Mouse (Mus musculus) neural tube, embryonic 15.5 days (tissue): Measurements from ENCODE around the gene Ube2d3. TPM values are rescaled to one million over a fixed set of nuclear protein-coding genes. Genes with fewer than 3 reads are reported as not detected.
A peak's percentile ranks its signal among the peaks of the same experiment; 100 is the strongest.

Experiments
- ATAC-seq: fragments of 200-750 bp; cut with Nextera tagmentation; 2 replicates; pipeline ENCODE4 v1.8.0; 2017; ENCODE audit warnings: mild to moderate bottlenecking, moderate TSS enrichment, moderate library complexity; ENCODE audit not compliant: low FRiP score
- H3K27ac ChIP-seq: fragments of 300-500 bp; sonication (generic); replicated peaks from 2 replicates; pipeline ENCODE4 v1.5.1; 2015; ENCODE audit warnings: mild to moderate bottlenecking, inconsistent platforms
- H3K27me3 ChIP-seq: fragments of 300-500 bp; sonication (generic); replicated peaks from 2 replicates; pipeline ENCODE4 v1.6.1; 2015; ENCODE audit warnings: inconsistent platforms
- H3K36me3 ChIP-seq: fragments of 300-500 bp; sonication (generic); 2 replicates; pipeline ENCODE4 v1.6.1; 2015; ENCODE audit warnings: inconsistent platforms
- H3K4me1 ChIP-seq: fragments of 300-500 bp; sonication (generic); 2 replicates; pipeline ENCODE4 v1.6.1; 2015; ENCODE audit warnings: inconsistent platforms
- H3K4me2 ChIP-seq: fragments of 300-500 bp; sonication (generic); 2 replicates; pipeline ENCODE4 v1.6.1; 2015; ENCODE audit warnings: inconsistent platforms, mild to moderate bottlenecking, moderate library complexity
- H3K4me3 ChIP-seq: fragments of 300-500 bp; sonication (generic); replicated peaks from 2 replicates; pipeline ENCODE4 v1.5.1; 2015; ENCODE audit warnings: mild to moderate bottlenecking, inconsistent platforms
- H3K9ac ChIP-seq: fragments of 300-500 bp; sonication (generic); replicated peaks from 2 replicates; pipeline ENCODE4 v1.6.1; 2015; ENCODE audit warnings: mild to moderate bottlenecking, inconsistent platforms
- H3K9me3 ChIP-seq: fragments of 300-500 bp; sonication (generic); replicated peaks from 2 replicates; pipeline ENCODE4 v1.6.1; 2016; ENCODE audit warnings: inconsistent platforms
- WGBS: fragments of 180-500 bp; shearing (Covaris S2); methylation state at CpG from one replicate; pipeline ENCODE4 v1.1.7; 2015; ENCODE audit warnings: mixed read lengths; 5-methylcytosine and 5-hydroxymethylcytosine counted together
- polyA plus RNA-seq: library from polyadenylated mRNA; unstranded; fragments of >200 nt; fragmentation: Nextera tagmentation; extraction: Ambion mirVana; gene quantifications from 2 replicates; pipeline ENCODE4 v1.2.1, GENCODE M21; 2015

The Ube2d3 gene
- polyA plus RNA-seq, 1 experiment from 2014 or later = 331 TPM

DNA sequence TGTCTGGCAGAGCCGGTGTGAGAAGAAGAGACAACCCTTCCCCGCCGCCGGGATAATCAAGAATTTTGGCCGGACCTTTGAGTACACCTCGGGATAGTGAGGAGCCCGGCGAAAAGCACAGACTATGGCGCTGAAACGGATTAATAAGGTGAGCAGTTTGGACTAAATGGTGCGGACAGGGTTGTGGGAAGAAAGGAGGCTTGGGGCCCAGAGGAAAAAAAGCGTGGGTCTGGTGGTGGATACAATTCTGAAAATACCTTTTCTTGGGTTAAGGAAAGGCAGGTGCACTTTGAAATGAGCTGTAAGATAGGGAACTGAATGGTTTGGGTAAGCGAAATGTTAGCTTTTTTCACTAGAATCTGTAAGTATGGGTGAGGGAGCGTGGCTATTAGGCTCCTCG is 1.7 kb downstream of the Ube2d3 start:
- Histone ChIP-seq H3K4me1 (peaks cover 36% of the 10 kb centered on the region), H3K4me3 (peak overlapping the region; percentile 91), H3K9me3 (no peaks in the 10 kb centered on the region), H3K27me3 (no peaks in the 10 kb centered on the region), H3K9ac (peak overlapping the region; percentile 88), H3K27ac (peak overlapping the region; percentile 99), H3K4me2 (peak overlapping the region; percentile 89), H3K36me3 (0 out of 2 replicates have a peak, but pooled peaks cover 2% of the 10 kb centered on the region)
- 3% methylated on average over 15 of the region's 15 CpGs for WGBS
- no peak for ATAC-seq

DNA sequence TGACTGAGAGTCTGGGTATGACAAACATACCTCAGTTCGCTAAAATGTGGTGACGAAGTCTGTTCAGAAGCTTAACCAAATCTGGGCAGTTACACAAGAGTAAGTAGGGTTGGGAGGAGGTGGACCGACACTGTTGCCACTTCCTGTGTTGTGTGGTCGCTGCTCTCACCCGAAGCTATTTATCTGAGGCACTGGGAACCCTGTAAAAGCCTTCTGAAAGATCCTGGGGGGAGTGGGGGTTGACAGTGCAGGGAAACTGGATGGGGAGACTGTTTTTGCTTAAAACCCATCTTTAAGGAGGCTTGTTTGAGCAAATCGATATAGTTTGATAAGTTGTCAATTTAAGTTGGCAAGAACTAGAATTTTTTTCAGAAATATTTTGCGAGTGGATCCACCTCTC is 2.3 kb downstream of the Ube2d3 start:
- Histone ChIP-seq H3K9me3 (no peaks in the 10 kb centered on the region), H3K4me2 (peak overlapping the region; percentile 89), H3K4me1 (peaks cover 38% of the 10 kb centered on the region), H3K27ac (peak overlapping the region; percentile 99; the same call in 1 of the 2 replicates), H3K4me3 (peak overlapping the region; percentile 91), H3K27me3 (no peaks in the 10 kb centered on the region), H3K9ac (peak overlapping the region; percentile 88), H3K36me3 (0 out of 2 replicates have a peak, but pooled peaks cover 2% of the 10 kb centered on the region)
- 26% methylated on average over 7 of the region's 7 CpGs for WGBS
- ATAC-seq = no peak

DNA sequence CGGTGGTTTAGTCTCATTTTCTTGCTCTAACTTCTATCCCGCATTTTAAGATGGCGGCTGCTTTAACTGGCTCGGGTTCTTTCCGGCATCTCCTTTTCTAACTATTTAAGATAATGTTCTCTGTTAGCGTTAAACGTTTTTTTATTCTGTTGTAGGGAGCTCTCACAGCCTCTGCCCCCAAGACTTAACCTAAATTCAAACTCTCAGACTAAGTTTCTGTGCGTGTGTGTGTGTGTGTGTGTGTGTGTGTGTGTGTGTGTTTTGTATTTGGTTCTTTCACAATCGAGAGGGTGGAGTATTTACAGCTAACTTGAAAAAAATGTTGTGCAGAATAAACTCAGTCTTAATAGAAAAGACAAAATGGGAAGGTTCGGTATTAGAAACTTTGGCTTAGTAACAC is 2.7 kb downstream of the Ube2d3 start:
- 48% methylated on average over 10 of the region's 10 CpGs for WGBS

DNA sequence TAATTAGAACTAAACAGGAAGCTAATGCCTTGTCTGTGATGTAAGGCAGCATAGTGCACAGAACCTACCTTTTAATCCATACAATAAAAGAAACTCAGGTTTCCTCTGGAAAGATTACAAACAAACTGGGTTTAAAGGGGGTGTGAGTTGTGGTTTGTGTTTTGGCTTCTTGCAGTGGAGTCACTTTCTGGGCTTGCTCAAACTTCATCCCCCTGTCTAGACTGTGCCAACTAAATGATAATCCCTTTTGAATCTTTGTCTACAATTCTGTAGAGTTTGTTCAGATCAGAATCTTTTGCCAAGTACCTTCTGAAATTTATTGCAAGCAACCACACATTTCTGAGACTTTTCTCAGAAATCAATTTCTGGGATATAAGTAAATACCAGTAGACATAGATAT is 7.0 kb downstream of the Ube2d3 start:
- no peak overlapping the region for H3K27ac ChIP-seq
- H3K9me3 ChIP-seq = no peaks in the 10 kb centered on the region
- H3K9ac ChIP-seq = no peak overlapping the region
- no peak overlapping the region for H3K4me2 ChIP-seq
- peaks cover 8% of the 10 kb centered on the region; the same call in 1 of the 2 replicates for H3K36me3 ChIP-seq
- no peak for ATAC-seq
- no peaks in the 10 kb centered on the region for H3K27me3 ChIP-seq
- H3K4me1 ChIP-seq = peaks cover 27% of the 10 kb centered on the region
- H3K4me3 ChIP-seq = no peak overlapping the region

More for the DNA sequence above, 2.7 kb downstream of the Ube2d3 start:
- no peaks in the 10 kb centered on the region for H3K27me3 ChIP-seq
- peak overlapping the region; percentile 89 for H3K4me2 ChIP-seq
- peaks cover 38% of the 10 kb centered on the region for H3K4me1 ChIP-seq
- no peak for ATAC-seq
- H3K9ac ChIP-seq = peak overlapping the region; percentile 88; the same call in 1 of the 2 replicates
- no peak overlapping the region for H3K27ac ChIP-seq
- peak overlapping the region; percentile 91 for H3K4me3 ChIP-seq
- 0 out of 2 replicates have a peak, but pooled peaks cover 2% of the 10 kb centered on the region for H3K36me3 ChIP-seq
- H3K9me3 ChIP-seq = no peaks in the 10 kb centered on the region

GRCm38 (mm10) chr3:135458981-135459380 is 21.0 kb downstream of the Ube2d3 start:
- no peak overlapping the region for H3K9ac ChIP-seq
- ATAC-seq = no peak

DNA sequence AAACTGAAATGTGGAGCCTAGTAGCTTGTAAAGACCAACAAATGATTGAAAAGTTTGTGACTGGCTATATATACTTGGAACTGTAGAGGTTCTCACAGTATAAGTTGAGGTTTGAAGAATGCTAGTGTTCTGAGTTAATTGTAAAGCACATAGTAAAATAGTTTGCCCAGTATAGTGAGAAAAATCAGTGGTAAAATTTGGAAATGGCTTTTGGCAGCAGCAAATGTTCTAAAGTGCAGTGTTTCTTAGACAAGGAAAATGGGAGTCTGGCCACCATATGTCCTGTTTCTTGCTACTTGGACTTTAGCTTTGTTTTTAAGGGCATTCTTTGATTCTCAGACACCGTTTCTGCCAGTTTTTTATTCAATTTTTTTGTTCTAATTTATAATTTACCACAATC is 30.5 kb downstream of the Ube2d3 start:
- no peak for ATAC-seq
- Histone ChIP-seq H3K9me3 (no peaks in the 10 kb centered on the region), H3K4me2 (no peak overlapping the region), H3K4me1 (no peaks in the 10 kb centered on the region), H3K27me3 (no peaks in the 10 kb centered on the region), H3K9ac (no peak overlapping the region), H3K27ac (no peak overlapping the region), H3K4me3 (no peak overlapping the region), H3K36me3 (peaks cover 4% of the 10 kb centered on the region; the same call in 1 of the 2 replicates)
- 86% methylated on average over 1 of the region's 1 CpGs for whole genome bisulfite sequencing

More at GRCm38 (mm10) chr3:135458981-135459380, 21.0 kb downstream of the Ube2d3 start:
- no peaks in the 10 kb centered on the region for H3K9me3 ChIP-seq
- H3K4me1 ChIP-seq = no peaks in the 10 kb centered on the region
- H3K27ac ChIP-seq = no peak overlapping the region
- H3K4me2 ChIP-seq = no peak overlapping the region
- H3K27me3 ChIP-seq = no peaks in the 10 kb centered on the region
- H3K36me3 ChIP-seq = peaks cover 13% of the 10 kb centered on the region
- no peak overlapping the region for H3K4me3 ChIP-seq

GRCm38 (mm10) chr3:135469146-135469545 is 31.2 kb downstream of the Ube2d3 start:
- no peak overlapping the region for H3K27ac ChIP-seq
- no peaks in the 10 kb centered on the region for H3K27me3 ChIP-seq
- 0 out of 2 replicates have a peak, but pooled peaks have one; percentile 34 for ATAC-seq
- H3K4me2 ChIP-seq = no peak overlapping the region
- H3K36me3 ChIP-seq = peaks cover 4% of the 10 kb centered on the region; the same call in 1 of the 2 replicates
- no peaks in the 10 kb centered on the region for H3K4me1 ChIP-seq
- no peak overlapping the region for H3K9ac ChIP-seq
- no peaks in the 10 kb centered on the region for H3K9me3 ChIP-seq
- 52% methylated on average over 3 of the region's 3 CpGs for WGBS
- no peak overlapping the region for H3K4me3 ChIP-seq

DNA sequence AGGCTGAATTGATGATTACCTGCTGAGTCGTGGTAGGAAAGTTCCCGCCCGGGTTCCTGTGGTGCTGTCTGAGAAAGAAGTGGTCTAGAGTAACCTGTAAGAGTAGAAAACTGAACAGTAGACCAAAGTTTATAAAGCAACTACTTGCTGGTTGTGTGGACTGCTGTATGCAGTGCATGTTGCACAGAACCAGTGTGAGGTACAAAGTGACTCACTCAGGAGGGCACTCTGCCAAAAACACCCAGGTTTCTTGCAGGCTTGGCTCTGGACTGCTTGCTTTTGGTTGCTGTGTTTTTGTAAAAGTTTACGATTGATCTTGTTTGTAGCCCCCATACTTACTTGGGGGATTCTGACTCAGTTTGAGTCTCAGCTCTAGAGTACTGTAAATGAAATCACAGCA is 32.0 kb downstream of the Ube2d3 start:
- Histone ChIP-seq H3K9me3 (no peaks in the 10 kb centered on the region), H3K4me2 (no peak overlapping the region), H3K27me3 (no peaks in the 10 kb centered on the region), H3K27ac (no peak overlapping the region), H3K36me3 (peaks cover 4% of the 10 kb centered on the region; the same call in 1 of the 2 replicates), H3K4me3 (no peak overlapping the region), H3K4me1 (no peaks in the 10 kb centered on the region), H3K9ac (no peak overlapping the region)
- ATAC-seq = peak; percentile 19; the same call in 1 of the 2 replicates
- WGBS = 38% methylated on average over 4 of the region's 4 CpGs

- Histone ChIP-seq H3K4me1 (no peaks in the 10 kb centered on the region), H3K4me3 (no peak overlapping the region), H3K4me2 (no peak overlapping the region), H3K9ac (no peak overlapping the region), H3K27ac (no peak overlapping the region), H3K36me3 (peaks cover 4% of the 10 kb centered on the region; the same call in 1 of the 2 replicates), H3K9me3 (no peaks in the 10 kb centered on the region), H3K27me3 (no peaks in the 10 kb centered on the region)
- 83% methylated on average over 1 of the region's 1 CpGs for WGBS
- no peak for ATAC-seq
Measured at GRCm38 (mm10) chr3:135470823-135471222, 32.9 kb downstream of the Ube2d3 start.

DNA sequence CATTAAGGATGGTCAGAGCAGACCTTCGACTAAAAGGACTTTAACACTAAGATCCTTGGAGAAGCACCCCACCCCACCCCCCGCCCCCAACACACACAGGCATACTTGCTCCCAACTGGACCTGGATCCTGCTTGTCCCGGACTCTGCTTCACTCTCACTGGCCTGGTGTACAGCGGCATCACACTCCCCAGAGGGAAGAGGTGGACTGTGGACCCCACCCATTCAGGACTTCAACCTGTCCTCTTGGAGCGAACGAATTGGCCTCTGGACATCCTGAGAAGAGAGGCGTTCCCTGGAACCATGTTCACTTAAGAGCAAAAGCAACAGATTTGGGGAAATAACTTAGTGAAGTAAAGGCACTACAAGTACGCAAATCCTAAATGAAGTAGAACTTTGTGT is 37.1 kb downstream of the Ube2d3 start:
- no peaks in the 10 kb centered on the region for H3K27me3 ChIP-seq
- WGBS = 86% methylated on average over 8 of the region's 8 CpGs
- H3K9me3 ChIP-seq = no peaks in the 10 kb centered on the region
- no peak for ATAC-seq
- no peaks in the 10 kb centered on the region for H3K36me3 ChIP-seq
- no peak overlapping the region for H3K4me3 ChIP-seq
- H3K4me2 ChIP-seq = no peak overlapping the region
- no peak overlapping the region for H3K9ac ChIP-seq
- no peaks in the 10 kb centered on the region for H3K4me1 ChIP-seq
- no peak overlapping the region for H3K27ac ChIP-seq

DNA sequence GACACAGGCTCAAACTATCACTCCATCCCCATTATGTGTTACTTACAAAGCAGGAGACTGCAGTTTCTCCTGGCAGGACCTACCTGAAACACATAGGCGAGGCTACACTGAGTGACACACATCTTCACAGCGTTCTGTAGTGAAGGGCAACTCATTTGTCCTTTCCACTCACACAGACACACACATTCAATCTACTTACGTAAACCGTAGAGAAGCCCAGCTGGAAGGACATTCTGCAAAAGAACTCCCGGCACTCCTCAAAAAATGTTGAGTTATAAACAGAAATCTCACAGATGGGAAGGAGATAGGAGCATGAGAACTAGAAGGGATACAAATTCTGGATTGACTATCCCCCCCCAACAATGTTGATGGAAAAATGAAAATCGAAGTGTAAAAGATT is 38.3 kb downstream of the Ube2d3 start:
- no peaks in the 10 kb centered on the region for H3K9me3 ChIP-seq
- no peak overlapping the region for H3K4me3 ChIP-seq
- H3K36me3 ChIP-seq = no peaks in the 10 kb centered on the region
- no peak overlapping the region for H3K9ac ChIP-seq
- H3K27me3 ChIP-seq = no peaks in the 10 kb centered on the region
- H3K4me2 ChIP-seq = no peak overlapping the region
- no peak overlapping the region for H3K27ac ChIP-seq
- no peak for ATAC-seq
- H3K4me1 ChIP-seq = no peaks in the 10 kb centered on the region
- 82% methylated on average over 6 of the region's 6 CpGs for WGBS

DNA sequence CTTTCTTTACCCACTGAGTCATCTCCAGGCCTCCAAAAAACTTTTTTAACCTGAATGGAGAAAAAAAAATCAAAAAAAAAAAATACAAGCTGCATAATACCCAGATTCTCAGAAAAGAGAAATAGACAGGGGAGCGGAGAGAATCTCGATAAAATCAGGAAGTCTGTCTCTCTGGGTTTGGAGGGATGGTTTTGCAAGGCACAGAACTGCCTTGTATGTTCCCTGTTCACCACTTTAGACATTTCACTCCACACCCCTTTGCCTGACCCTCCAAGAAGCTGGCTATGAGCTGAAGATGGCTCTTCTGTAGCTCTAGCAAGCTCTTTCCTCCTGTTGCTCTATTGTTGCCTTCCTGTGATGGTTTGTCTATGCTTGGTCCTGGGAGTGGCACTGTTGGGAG is 39.0 kb downstream of the Ube2d3 start:
- H3K27ac ChIP-seq = no peak overlapping the region
- no peak for ATAC-seq
- no peak overlapping the region for H3K4me3 ChIP-seq
- H3K4me2 ChIP-seq = no peak overlapping the region
- no peaks in the 10 kb centered on the region for H3K4me1 ChIP-seq
- WGBS = 94% methylated on average over 2 of the region's 2 CpGs
- H3K27me3 ChIP-seq = no peaks in the 10 kb centered on the region
- no peak overlapping the region for H3K9ac ChIP-seq
- H3K9me3 ChIP-seq = no peaks in the 10 kb centered on the region
- no peaks in the 10 kb centered on the region for H3K36me3 ChIP-seq
